Mouse (Mus musculus): ENCODE results near the gene Pak3. TPM values are rescaled to one million over a fixed set of nuclear protein-coding genes. Genes with fewer than 3 reads are reported as not detected.

The Pak3 gene
- polyA plus RNA-seq, 1 experiment from 2014 or later, result 8.7 TPM

- Histone ChIP-seq H3K4me1 (replicated peaks) (no peaks in the 10 kb centered on the region), H3K4me3 (replicated peaks) (no peak overlapping the region), H3K27me3 (replicated peaks) (no peaks in the 10 kb centered on the region), H3K9me3 (no peaks in the 10 kb centered on the region), H3K9ac (no peak overlapping the region), H3K36me3 (no peaks in the 10 kb centered on the region), H3K27ac (no peak overlapping the region), H3K4me2 (replicated peaks) (no peak overlapping the region)
- no peak for ATAC-seq
- 72% methylated on average over 2 of the region's 2 CpGs for WGBS
Measured at GRCm38 (mm10) chrX:143579925-143580324, 61.5 kb downstream of the Pak3 start.

- H3K4me1 ChIP-seq (replicated peaks), result no peaks in the 10 kb centered on the region
- no peak overlapping the region for H3K9ac ChIP-seq
- no peak overlapping the region for H3K4me3 ChIP-seq (replicated peaks)
- no peaks in the 10 kb centered on the region for H3K27me3 ChIP-seq (replicated peaks)
- H3K36me3 ChIP-seq, result no peaks in the 10 kb centered on the region
- no peaks in the 10 kb centered on the region for H3K9me3 ChIP-seq
- ATAC-seq, result no peak
- H3K27ac ChIP-seq, result no peak overlapping the region
- WGBS, result 48% methylated on average over 2 of the region's 2 CpGs
- H3K4me2 ChIP-seq (replicated peaks), result no peak overlapping the region
Measured at GRCm38 (mm10) chrX:143580458-143580959, 62.1 kb downstream of the Pak3 start.

GRCm38 (mm10) chrX:143606877-143607449, 88.6 kb downstream of the Pak3 start:
- H3K9ac ChIP-seq, result no peak overlapping the region
- no peak overlapping the region for H3K27ac ChIP-seq
- no peaks in the 10 kb centered on the region for H3K36me3 ChIP-seq
- ATAC-seq, result no peak
- no peak overlapping the region for H3K4me3 ChIP-seq (replicated peaks)
- H3K4me1 ChIP-seq (replicated peaks), result no peaks in the 10 kb centered on the region
- no peak overlapping the region for H3K4me2 ChIP-seq (replicated peaks)
- no peaks in the 10 kb centered on the region for H3K27me3 ChIP-seq (replicated peaks)
- WGBS, result 71% methylated on average over 5 of the region's 5 CpGs
- no peaks in the 10 kb centered on the region for H3K9me3 ChIP-seq

GRCm38 (mm10) chrX:143618734-143619133, 100.3 kb downstream of the Pak3 start:
- Histone ChIP-seq H3K27ac (no peak overlapping the region), H3K9me3 (no peaks in the 10 kb centered on the region), H3K4me3 (replicated peaks) (no peak overlapping the region), H3K4me1 (replicated peaks) (no peaks in the 10 kb centered on the region), H3K9ac (no peak overlapping the region), H3K27me3 (replicated peaks) (no peaks in the 10 kb centered on the region), H3K4me2 (replicated peaks) (no peak overlapping the region), H3K36me3 (no peaks in the 10 kb centered on the region)
- ATAC-seq, result no peak
- 60% methylated on average over 4 of the region's 4 CpGs for WGBS

- Histone ChIP-seq H3K4me2 (replicated peaks) (no peak overlapping the region), H3K9me3 (no peaks in the 10 kb centered on the region), H3K27ac (no peak overlapping the region), H3K4me1 (replicated peaks) (no peaks in the 10 kb centered on the region), H3K36me3 (no peaks in the 10 kb centered on the region), H3K4me3 (replicated peaks) (no peak overlapping the region), H3K9ac (no peak overlapping the region), H3K27me3 (replicated peaks) (no peaks in the 10 kb centered on the region)
- 62% methylated on average over 5 of the region's 5 CpGs for WGBS
- no peak for ATAC-seq
Measured at GRCm38 (mm10) chrX:143627767-143628166, 109.4 kb downstream of the Pak3 start.

- 74% methylated on average over 2 of the region's 2 CpGs for WGBS
- no peaks in the 10 kb centered on the region for H3K9me3 ChIP-seq
- no peak overlapping the region for H3K9ac ChIP-seq
- ATAC-seq, result no peak
- H3K27ac ChIP-seq, result no peak overlapping the region
- H3K4me1 ChIP-seq (replicated peaks), result no peaks in the 10 kb centered on the region
- no peaks in the 10 kb centered on the region for H3K36me3 ChIP-seq
- no peak overlapping the region for H3K4me2 ChIP-seq (replicated peaks)
- no peaks in the 10 kb centered on the region for H3K27me3 ChIP-seq (replicated peaks)
- H3K4me3 ChIP-seq (replicated peaks), result no peak overlapping the region
Measured at GRCm38 (mm10) chrX:143643936-143644335, 125.5 kb downstream of the Pak3 start.

- Histone ChIP-seq H3K27me3 (replicated peaks) (no peaks in the 10 kb centered on the region), H3K9me3 (no peaks in the 10 kb centered on the region), H3K36me3 (no peaks in the 10 kb centered on the region), H3K4me1 (replicated peaks) (no peaks in the 10 kb centered on the region), H3K9ac (no peak overlapping the region), H3K27ac (no peak overlapping the region), H3K4me3 (replicated peaks) (no peak overlapping the region), H3K4me2 (replicated peaks) (no peak overlapping the region)
- no peak for ATAC-seq
- 52% methylated on average over 1 of the region's 1 CpGs for WGBS
Measured at GRCm38 (mm10) chrX:143644807-143645206, 126.4 kb downstream of the Pak3 start.

GRCm38 (mm10) chrX:143654308-143655176, 136.2 kb downstream of the Pak3 start:
- no peak overlapping the region for H3K9ac ChIP-seq
- no peaks in the 10 kb centered on the region for H3K9me3 ChIP-seq
- no peak overlapping the region for H3K4me2 ChIP-seq (replicated peaks)
- WGBS, result 47% methylated on average over 9 of the region's 9 CpGs
- 0 out of 2 replicates have a peak, but pooled peaks cover 3% of the 10 kb centered on the region for H3K27me3 ChIP-seq (replicated peaks)
- no peaks in the 10 kb centered on the region for H3K36me3 ChIP-seq
- no peak for ATAC-seq
- no peaks in the 10 kb centered on the region for H3K4me1 ChIP-seq (replicated peaks)
- H3K4me3 ChIP-seq (replicated peaks), result no peak overlapping the region
- H3K27ac ChIP-seq, result no peak overlapping the region

- Histone ChIP-seq H3K9ac (no peak overlapping the region), H3K36me3 (no peaks in the 10 kb centered on the region), H3K4me2 (replicated peaks) (no peak overlapping the region), H3K27me3 (replicated peaks) (0 out of 2 replicates have a peak, but pooled peaks cover 3% of the 10 kb centered on the region), H3K4me3 (replicated peaks) (no peak overlapping the region), H3K27ac (no peak overlapping the region), H3K4me1 (replicated peaks) (no peaks in the 10 kb centered on the region), H3K9me3 (no peaks in the 10 kb centered on the region)
- WGBS, result 25% methylated on average over 3 of the region's 3 CpGs
- ATAC-seq, result no peak
Measured at GRCm38 (mm10) chrX:143655177-143655492, 136.7 kb downstream of the Pak3 start.

- Histone ChIP-seq H3K9ac (peak overlapping the region; percentile 36), H3K4me2 (replicated peaks) (peak overlapping the region; percentile 71), H3K9me3 (no peaks in the 10 kb centered on the region), H3K4me3 (replicated peaks) (peak overlapping the region; percentile 46), H3K27me3 (replicated peaks) (peaks cover 5% of the 10 kb centered on the region; the same call in 1 of the 2 replicates), H3K36me3 (no peaks in the 10 kb centered on the region), H3K27ac (no peak overlapping the region), H3K4me1 (replicated peaks) (no peaks in the 10 kb centered on the region)
- ATAC-seq, result peak; percentile 98
- 19% methylated on average over 28 of the region's 28 CpGs for WGBS
Measured at GRCm38 (mm10) chrX:143664221-143665150, 146.1 kb downstream of the Pak3 start.

GRCm38 (mm10) chrX:143665771-143666170, 147.4 kb downstream of the Pak3 start:
- Histone ChIP-seq H3K9me3 (no peaks in the 10 kb centered on the region), H3K27ac (no peak overlapping the region), H3K36me3 (no peaks in the 10 kb centered on the region), H3K27me3 (replicated peaks) (peaks cover 5% of the 10 kb centered on the region; the same call in 1 of the 2 replicates), H3K4me1 (replicated peaks) (no peaks in the 10 kb centered on the region), H3K4me2 (replicated peaks) (no peak overlapping the region), H3K9ac (no peak overlapping the region), H3K4me3 (replicated peaks) (no peak overlapping the region)
- ATAC-seq, result no peak
- WGBS, result 48% methylated on average over 2 of the region's 2 CpGs

- H3K27me3 ChIP-seq (replicated peaks), result peaks cover 5% of the 10 kb centered on the region; the same call in 1 of the 2 replicates
- no peak overlapping the region for H3K4me2 ChIP-seq (replicated peaks)
- ATAC-seq, result no peak
- no peak overlapping the region for H3K27ac ChIP-seq
- H3K9me3 ChIP-seq, result no peaks in the 10 kb centered on the region
- H3K9ac ChIP-seq, result no peak overlapping the region
- H3K36me3 ChIP-seq, result no peaks in the 10 kb centered on the region
- no peaks in the 10 kb centered on the region for H3K4me1 ChIP-seq (replicated peaks)
- WGBS, result 41% methylated on average over 4 of the region's 4 CpGs
- no peak overlapping the region for H3K4me3 ChIP-seq (replicated peaks)
Measured at GRCm38 (mm10) chrX:143666991-143667390, 148.6 kb downstream of the Pak3 start.

Measured in intestine, embryonic 15.5 days (tissue).